Mouse (Mus musculus) brown adipose tissue, adult 24 weeks (tissue): ENCODE measurements around the gene Adamtsl2. TPM values are rescaled to one million over a fixed set of nuclear protein-coding genes. Genes with fewer than 3 reads are reported as not detected.

Source experiments
- H3K27ac ChIP-seq: fragments of 200-500 bp; replicated peaks from 2 replicates; pipeline ENCODE4 v1.5.1; 2012; ENCODE audit warnings: low read depth, mild to moderate bottlenecking, low read length
- H3K4me1 ChIP-seq: fragments of 200-500 bp; 2 replicates; pipeline ENCODE4 v1.6.1; 2012; ENCODE audit warnings: low read length, mixed read lengths; ENCODE audit not compliant: control insufficient read depth, insufficient read depth, insufficient read length
- H3K4me3 ChIP-seq: fragments of 200-500 bp; 2 replicates; pipeline ENCODE4 v1.5.1; 2012; ENCODE audit warnings: low read depth, mild to moderate bottlenecking, low read length, moderate library complexity; ENCODE audit not compliant: insufficient read depth
- polyA plus RNA-seq: library from polyadenylated mRNA; stranded (reverse); fragments of >200 nt; gene quantifications from 2 replicates; pipeline ENCODE4 v1.2.4, GENCODE M21; 2012; ENCODE audit not compliant: missing spikeins, insufficient read depth, insufficient read length

Adamtsl2 gene
- polyA plus RNA-seq, 1 experiment = not detected

DNA sequence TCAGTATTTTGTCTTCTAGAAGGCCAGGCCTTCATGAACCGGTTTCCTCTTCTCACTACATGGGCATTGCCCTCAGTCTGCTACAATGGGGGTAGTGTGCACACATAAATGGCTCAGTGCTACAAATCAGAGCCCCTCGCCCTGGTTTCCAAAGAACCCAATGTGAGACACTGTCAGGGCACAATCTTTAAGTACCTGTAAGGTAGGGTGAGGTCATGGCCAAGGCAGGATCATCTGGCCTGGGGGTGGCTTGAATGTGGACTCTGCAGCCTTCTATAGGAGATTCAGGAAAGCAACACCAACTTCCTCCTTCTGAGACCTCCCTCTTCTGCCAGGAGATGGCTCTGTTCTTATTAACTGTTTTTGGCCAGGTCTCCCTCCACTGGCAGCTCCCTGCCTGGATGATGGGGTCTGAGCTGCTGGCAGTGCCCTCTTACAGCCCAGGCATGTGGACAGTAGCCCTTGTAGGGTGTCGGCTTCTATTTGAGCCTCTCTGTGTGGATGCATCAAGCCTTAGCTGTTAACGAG lies 7.4 kb downstream of the Adamtsl2 start:
- H3K4me3 ChIP-seq = no peak overlapping the region
- H3K4me1 ChIP-seq = peaks cover 9% of the 10 kb centered on the region; the same call in 1 of the 2 replicates
- H3K27ac ChIP-seq = no peak overlapping the region

- Histone ChIP-seq H3K4me1 (peaks cover 9% of the 10 kb centered on the region; the same call in 1 of the 2 replicates), H3K4me3 (no peak overlapping the region), H3K27ac (no peak overlapping the region)
These were observed 8.4 kb downstream of the Adamtsl2 start for GRCm38 (mm10) chr2:27087581-27087980.

DNA sequence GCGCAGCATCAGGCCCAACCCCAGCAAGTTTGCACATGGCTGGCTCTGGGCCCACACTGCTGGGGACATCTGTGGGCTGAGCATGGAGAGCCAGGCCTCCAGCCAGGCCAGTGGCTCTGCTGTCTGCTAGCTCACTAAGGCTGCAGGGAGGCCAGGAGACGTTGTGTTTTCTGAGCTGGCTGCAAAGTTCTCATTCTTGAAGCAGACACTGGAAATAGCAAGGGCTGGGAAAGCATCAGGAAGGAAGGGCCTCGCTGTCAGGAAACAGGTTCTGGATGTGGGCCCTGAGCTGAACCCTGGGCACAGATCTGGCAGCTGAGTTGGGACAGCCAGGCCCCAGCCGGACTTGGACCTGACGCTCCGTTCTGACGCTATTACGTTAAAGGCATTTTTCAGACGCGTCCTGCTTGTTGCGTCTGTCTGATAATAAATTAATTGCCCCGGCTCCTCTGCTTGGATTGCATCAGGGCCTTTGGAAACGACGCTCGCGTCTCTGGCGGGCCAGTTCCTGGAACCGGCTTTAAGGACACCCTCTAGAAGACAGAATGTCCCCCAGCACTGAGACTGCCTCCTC lies 9.0 kb downstream of the Adamtsl2 start:
- peaks cover 9% of the 10 kb centered on the region; the same call in 1 of the 2 replicates for H3K4me1 ChIP-seq
- peak overlapping the region; percentile 39; the same call in 1 of the 2 replicates for H3K27ac ChIP-seq
- H3K4me3 ChIP-seq = no peak overlapping the region

DNA sequence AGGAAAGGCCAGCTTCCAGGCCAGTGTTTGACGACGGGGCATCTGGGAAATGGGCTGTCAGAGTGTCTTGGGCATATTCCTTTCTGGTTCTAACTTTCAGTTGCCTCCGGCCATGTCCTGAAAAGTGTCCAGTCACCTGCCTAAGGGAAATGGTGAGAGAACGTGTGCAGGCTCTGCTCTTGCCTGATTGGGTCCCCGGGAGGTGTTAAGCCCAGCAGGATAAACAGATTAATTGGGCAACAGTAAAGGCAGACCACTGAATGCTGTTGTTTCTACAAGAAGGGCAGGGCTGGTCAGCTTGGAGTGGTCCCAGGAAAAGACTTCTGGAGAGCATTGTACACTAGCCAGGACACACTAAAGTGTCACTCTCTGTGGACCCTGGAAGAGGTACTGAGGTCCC lies 9.5 kb downstream of the Adamtsl2 start:
- Histone ChIP-seq H3K27ac (peak overlapping the region; percentile 39; the same call in 1 of the 2 replicates), H3K4me1 (peaks cover 9% of the 10 kb centered on the region; the same call in 1 of the 2 replicates), H3K4me3 (no peak overlapping the region)

GRCm38 (mm10) chr2:27089238-27089637 lies 10.1 kb downstream of the Adamtsl2 start:
- Histone ChIP-seq H3K27ac (no peak overlapping the region), H3K4me1 (peaks cover 9% of the 10 kb centered on the region; the same call in 1 of the 2 replicates), H3K4me3 (no peak overlapping the region)

DNA sequence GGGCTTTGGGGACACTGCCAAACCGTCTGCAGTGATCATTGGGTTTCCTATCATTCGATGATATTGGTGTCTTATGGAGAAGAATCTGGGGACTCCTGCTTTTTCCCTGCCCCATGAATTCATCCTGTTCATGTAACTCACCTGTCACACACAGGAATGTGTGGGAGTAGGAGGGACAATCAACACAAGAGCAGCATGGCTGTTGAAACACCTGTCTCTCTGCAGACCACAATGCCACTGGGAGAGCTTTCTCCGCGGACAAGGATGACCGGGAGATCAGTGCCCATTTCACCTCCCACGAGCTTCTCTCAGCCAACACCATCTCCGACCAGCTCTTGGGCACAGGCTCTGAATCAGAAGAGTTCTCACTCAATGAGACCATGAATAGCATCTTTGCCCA lies 16.0 kb downstream of the Adamtsl2 start:
- Histone ChIP-seq H3K27ac (no peak overlapping the region), H3K4me1 (peaks cover 2% of the 10 kb centered on the region), H3K4me3 (no peak overlapping the region)

- Histone ChIP-seq H3K4me1 (peaks cover 2% of the 10 kb centered on the region), H3K27ac (no peak overlapping the region), H3K4me3 (no peak overlapping the region)
These were observed 17.3 kb downstream of the Adamtsl2 start for GRCm38 (mm10) chr2:27096341-27096981.

GRCm38 (mm10) chr2:27097241-27097656 lies 18.1 kb downstream of the Adamtsl2 start:
- H3K4me3 ChIP-seq = no peak overlapping the region
- peaks cover 2% of the 10 kb centered on the region for H3K4me1 ChIP-seq
- no peak overlapping the region for H3K27ac ChIP-seq

DNA sequence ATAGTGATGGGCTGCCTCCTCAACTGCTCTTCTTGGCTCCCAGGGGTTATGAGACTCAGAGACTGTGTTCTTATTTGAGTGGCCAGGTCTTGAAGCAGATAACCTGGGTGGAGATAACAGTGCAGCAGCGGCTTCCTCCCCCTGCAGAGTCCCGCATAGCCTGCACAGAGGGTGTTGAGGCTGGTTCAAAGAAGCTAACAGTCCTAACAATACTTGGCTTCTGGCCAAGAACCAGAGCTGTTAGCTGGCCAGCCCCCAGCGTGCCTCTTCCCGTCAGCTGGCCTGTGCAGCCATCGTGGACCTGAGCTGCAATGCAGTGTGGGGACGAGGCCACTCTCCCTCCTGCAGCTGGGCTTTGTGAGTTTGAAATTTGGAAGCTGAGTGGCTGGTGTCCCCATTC lies 18.6 kb downstream of the Adamtsl2 start:
- no peak overlapping the region for H3K4me3 ChIP-seq
- H3K4me1 ChIP-seq = peaks cover 2% of the 10 kb centered on the region
- H3K27ac ChIP-seq = no peak overlapping the region

DNA sequence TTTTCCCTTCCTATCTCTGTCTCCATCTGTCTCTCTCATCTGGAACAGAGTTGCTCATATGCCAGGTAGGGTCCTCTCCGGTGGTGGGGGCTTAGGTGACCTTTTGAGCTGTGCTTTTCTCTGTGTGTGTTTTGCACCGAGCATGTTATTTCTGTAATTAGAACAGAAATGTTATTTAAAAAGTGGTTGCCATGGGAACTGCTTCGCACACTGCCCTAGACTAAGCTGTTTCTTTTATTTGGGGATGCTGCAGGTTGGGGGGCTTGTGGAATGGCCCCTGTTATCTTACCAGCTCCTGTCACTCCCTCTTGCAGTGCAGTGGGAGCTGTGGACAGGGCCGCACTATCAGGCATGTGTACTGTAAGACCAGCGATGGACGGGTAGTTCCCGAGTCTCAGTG lies 24.4 kb downstream of the Adamtsl2 start:
- no peak overlapping the region for H3K4me3 ChIP-seq
- no peak overlapping the region for H3K27ac ChIP-seq
- no peaks in the 10 kb centered on the region for H3K4me1 ChIP-seq

GRCm38 (mm10) chr2:27106816-27107215 lies 27.6 kb downstream of the Adamtsl2 start:
- H3K4me3 ChIP-seq = no peak overlapping the region
- H3K4me1 ChIP-seq = no peaks in the 10 kb centered on the region
- H3K27ac ChIP-seq = no peak overlapping the region

- no peak overlapping the region for H3K27ac ChIP-seq
- no peak overlapping the region for H3K4me3 ChIP-seq
These were observed 29.0 kb downstream of the Adamtsl2 start for GRCm38 (mm10) chr2:27108144-27108543.

GRCm38 (mm10) chr2:27109052-27109451 lies 29.9 kb downstream of the Adamtsl2 start:
- H3K4me3 ChIP-seq = no peak overlapping the region

More at GRCm38 (mm10) chr2:27108144-27108543, 29.0 kb downstream of the Adamtsl2 start:
- no peaks in the 10 kb centered on the region for H3K4me1 ChIP-seq

GRCm38 (mm10) chr2:27112585-27112984 lies 33.4 kb downstream of the Adamtsl2 start:
- H3K4me3 ChIP-seq = no peak overlapping the region
- H3K27ac ChIP-seq = no peak overlapping the region
- H3K4me1 ChIP-seq = no peaks in the 10 kb centered on the region

More at GRCm38 (mm10) chr2:27109052-27109451, 29.9 kb downstream of the Adamtsl2 start:
- Histone ChIP-seq H3K4me1 (no peaks in the 10 kb centered on the region), H3K27ac (no peak overlapping the region)

DNA sequence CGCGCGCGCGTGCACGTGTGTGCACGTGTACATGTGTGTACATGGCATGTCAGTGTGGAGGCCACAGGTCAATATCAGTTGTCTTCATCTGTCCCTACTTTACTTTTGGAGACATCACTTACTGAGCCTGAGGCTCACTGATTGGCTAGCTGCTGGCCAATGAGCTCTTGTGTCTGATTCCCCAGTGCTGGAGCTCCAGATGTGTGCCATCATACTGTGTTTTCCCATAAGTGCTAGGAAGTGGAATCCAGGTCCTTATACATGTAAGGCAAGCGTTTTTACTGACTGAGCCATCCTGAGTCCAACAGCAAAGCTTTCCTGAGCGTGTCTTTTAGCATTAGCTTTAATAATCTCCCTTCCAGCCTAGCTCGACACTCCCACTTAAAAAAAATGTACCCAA lies 35.0 kb downstream of the Adamtsl2 start:
- no peak overlapping the region for H3K4me3 ChIP-seq
- no peak overlapping the region for H3K27ac ChIP-seq
- H3K4me1 ChIP-seq = peaks cover under 1% of the 10 kb centered on the region

GRCm38 (mm10) chr2:27118452-27118851 lies 39.3 kb downstream of the Adamtsl2 start:
- H3K4me3 ChIP-seq = no peak overlapping the region
- H3K27ac ChIP-seq = no peak overlapping the region

More at GRCm38 (mm10) chr2:27118452-27118851, 39.3 kb downstream of the Adamtsl2 start:
- peaks cover 18% of the 10 kb centered on the region for H3K4me1 ChIP-seq
